14 mouse cellular contexts compared by ENCODE assay signal in the genomic region with DNA sequence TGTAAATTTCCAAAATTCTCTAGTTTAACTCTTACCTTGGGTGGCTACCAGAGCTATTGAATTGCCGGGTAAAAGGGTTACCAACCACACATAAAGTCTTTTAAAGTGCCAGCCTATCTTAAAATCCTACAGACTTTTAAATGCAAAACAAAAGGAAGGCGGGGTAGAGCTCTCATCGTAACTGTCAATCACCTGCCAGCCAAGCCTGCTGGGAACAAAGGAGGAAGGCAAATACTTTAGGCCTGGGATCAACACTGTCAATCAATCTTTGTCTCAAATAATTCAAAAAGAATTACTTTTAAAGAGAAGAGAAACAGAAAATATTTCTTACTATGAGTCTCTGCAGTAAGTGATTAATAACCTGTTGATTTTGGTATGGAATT. TPM values are rescaled to one million over a fixed set of nuclear protein-coding genes. Genes with fewer than 3 reads are reported as not detected.
DNase-seq lines count a peak whose midpoint lies in the region; ATAC-seq and TF ChIP-seq lines count a peak whose summit lies in the region.
"Had no signal": no experiment of that assay in that cellular context is flagged by ENCODE, and none has a peak within 500 bp of the region (broad histone marks: within the 10 kb centered on the region; RNA-seq: fewer than 3 reads in every experiment).

No protein-coding gene starts in this region.

- ATAC-seq in hindbrain, embryonic 12.5 days (ENCODE audit: low FRiP score): peak; percentile 49; the same call in 1 of the 2 replicates
- no peak for ATAC-seq in hindbrain, postnatal 0 days
- ATAC-seq in forebrain, embryonic 14.5 days: peak; percentile 33; the same call in 1 of the 2 replicates
- no peak for ATAC-seq in megakaryocyte-erythroid progenitor cell, adult 5-6 weeks (replicated peaks; ENCODE audit: low FRiP score, low TSS enrichment, poor library complexity, severe bottlenecking)
- ATAC-seq: liver, postnatal 0 days had no signal

- no peaks in the 10 kb centered on the region for H3K27me3 ChIP-seq in hindbrain, embryonic 12.5 days
- no peaks in the 10 kb centered on the region for H3K27me3 ChIP-seq in hindbrain, postnatal 0 days (ENCODE audit: insufficient read depth, low read length)
- no peaks in the 10 kb centered on the region for H3K27me3 ChIP-seq in forebrain, embryonic 14.5 days (replicated peaks; ENCODE audit: control insufficient read depth, insufficient read depth, low read length)
- H3K27me3 ChIP-seq: megakaryocyte, embryonic 14.5 days had no signal

- DNase-seq in hindbrain, postnatal 0 days (ENCODE audit: low spot score): no peak
- peak; percentile 22 for DNase-seq in retina, embryonic 14.5 days (ENCODE audit: low spot score)
- no peak for DNase-seq in retina, postnatal 1 day
- DNase-seq in forebrain, embryonic 14.5 days (ENCODE audit: low spot score): peak; percentile 60
- DNase-seq in urinary bladder, postnatal 14 days (ENCODE audit: low spot score): no peak
- DNase-seq: cerebellum, postnatal 25 days; kidney, postnatal 36 days; left cerebral cortex, postnatal 4 days; liver, postnatal 0 days; right cerebral cortex, postnatal 4 days; thymus, postnatal 25 days had no signal

- peaks cover 2% of the 10 kb centered on the region; the same call in 1 of the 2 replicates for H3K4me1 ChIP-seq in hindbrain, embryonic 12.5 days
- no peaks in the 10 kb centered on the region for H3K4me1 ChIP-seq in hindbrain, postnatal 0 days (ENCODE audit: insufficient read depth, low read length)
- peaks cover 4% of the 10 kb centered on the region; the same call in 1 of the 2 replicates for H3K4me1 ChIP-seq in forebrain, embryonic 14.5 days (ENCODE audit: control insufficient read depth, insufficient read depth, low read length)

- no peak overlapping the region for H3K9ac ChIP-seq in hindbrain, embryonic 12.5 days
- no peak overlapping the region for H3K9ac ChIP-seq in hindbrain, postnatal 0 days (replicated peaks; ENCODE audit: low read length)
- no peak overlapping the region for H3K9ac ChIP-seq in forebrain, embryonic 14.5 days (ENCODE audit: low read length)
- H3K9ac ChIP-seq: liver, postnatal 0 days had no signal

- peak overlapping the region; percentile 41; the same call in 1 of the 2 replicates for H3K4me2 ChIP-seq in hindbrain, embryonic 12.5 days (replicated peaks)
- H3K4me2 ChIP-seq in hindbrain, postnatal 0 days (ENCODE audit: low read depth, low read length): no peak overlapping the region
- peak overlapping the region; percentile 22; the same call in 1 of the 2 replicates for H3K4me2 ChIP-seq in forebrain, embryonic 14.5 days (ENCODE audit: low read length)

- no peaks in the 10 kb centered on the region for H3K9me3 ChIP-seq in hindbrain, embryonic 12.5 days (replicated peaks)
- no peaks in the 10 kb centered on the region for H3K9me3 ChIP-seq in hindbrain, postnatal 0 days (ENCODE audit: low read length)
- H3K9me3 ChIP-seq in forebrain, embryonic 14.5 days (replicated peaks; ENCODE audit: control insufficient read depth, low read length): no peaks in the 10 kb centered on the region
- H3K9me3 ChIP-seq: megakaryocyte, embryonic 14.5 days had no signal

- H3K4me3 ChIP-seq in hindbrain, embryonic 12.5 days: no peak overlapping the region
- no peak overlapping the region for H3K4me3 ChIP-seq in hindbrain, postnatal 0 days (ENCODE audit: low read length)
- no peak overlapping the region for H3K4me3 ChIP-seq in forebrain, embryonic 14.5 days (ENCODE audit: low read depth, low read length)
- H3K4me3 ChIP-seq: megakaryocyte, embryonic 14.5 days had no signal

- no peak overlapping the region for H3K27ac ChIP-seq in hindbrain, embryonic 12.5 days
- H3K27ac ChIP-seq in hindbrain, postnatal 0 days: no peak overlapping the region
- H3K27ac ChIP-seq in forebrain, embryonic 14.5 days (ENCODE audit: low read depth, low read length): no peak overlapping the region

- no peak for TF ChIP-seq CTCF in hindbrain, postnatal 0 days (IDR thresholded peaks at IDR 0.05; ENCODE audit: low read depth)

- WGBS in hindbrain, embryonic 12.5 days: 5% methylated on average over 3 of the region's 3 CpGs
- WGBS in hindbrain, postnatal 0 days: 17% methylated on average over 3 of the region's 3 CpGs
- under 1% methylated on average over 3 of the region's 3 CpGs for WGBS in forebrain, embryonic 14.5 days

- no peaks in the 10 kb centered on the region for H3K36me3 ChIP-seq in hindbrain, embryonic 12.5 days
- no peaks in the 10 kb centered on the region for H3K36me3 ChIP-seq in hindbrain, postnatal 0 days (ENCODE audit: insufficient read depth, low read length)
- H3K36me3 ChIP-seq in forebrain, embryonic 14.5 days (ENCODE audit: control insufficient read depth, insufficient read depth, low read length): no peaks in the 10 kb centered on the region

RNA-seq across cellular contexts. Expression of gene Utrn, which starts 10.1 kb away (rescaled TPM):
- polyA plus RNA-seq in hindbrain, embryonic 12.5 days (2016; fragmentation: Nextera tagmentation; extraction: Ambion mirVana): 52.0 and 56.0 TPM in 2 replicates
- 24.6 and 25.8 TPM in 2 replicates for total RNA-seq in hindbrain, postnatal 0 days (2014; rRNA removed)
- 25.0 and 27.3 TPM in 2 replicates for polyA plus RNA-seq in hindbrain, postnatal 0 days (2015; fragmentation: Nextera tagmentation; extraction: Ambion mirVana)
- 7.2 and 15.8 TPM in 2 replicates for polyA plus RNA-seq in forebrain, embryonic 14.5 days (2014; fragmentation: Nextera tagmentation; extraction: Ambion mirVana)
- 22.7 and 27.6 TPM in 2 replicates for total RNA-seq in megakaryocyte-erythroid progenitor cell, adult 5-6 weeks (2014; fragmentation: Nextera tagmentation)
- total RNA-seq in megakaryocyte-erythroid progenitor cell, adult 5-6 weeks (2017): 17.9 and 24.2 TPM in 2 replicates

Comparison
In these comparisons a context has a peak if more than half of its experiments do, and no peak if none do; other contexts are left out.
1. ATAC-seq: peak in hindbrain, embryonic 12.5 days (single experiment) and forebrain, embryonic 14.5 days (single experiment); none in hindbrain, postnatal 0 days (single experiment) and megakaryocyte-erythroid progenitor cell, adult 5-6 weeks (single experiment).
2. DNase-seq: peak in retina, embryonic 14.5 days (single experiment) and forebrain, embryonic 14.5 days (single experiment); none in hindbrain, postnatal 0 days (single experiment), retina, postnatal 1 day (single experiment) and urinary bladder, postnatal 14 days (single experiment).